Mouse (Mus musculus): ENCODE measurements at regions not wholly inside any gene's neighbourhood (a gene's known extent, or its start where the extent isn't known, plus 50 kb on each side); places are given as distances from the start of the nearest gene placed in this dataset.
"Not testable (repeated sequence)": the region's sequence is repeated elsewhere in the genome, so short reads cannot be mapped to it uniquely, and the experiment has no call there.

GRCm38 (mm10) chr10:15321480-15321879 is 603.5 kb upstream of the Gje1 start:
- ATAC-seq (replicated peaks; ENCODE audit: low FRiP score, poor library complexity, severe bottlenecking) = no peak

- no peak for ATAC-seq (replicated peaks; ENCODE audit: low FRiP score, poor library complexity, severe bottlenecking)
Measured at GRCm38 (mm10) chr10:15317017-15317607, 599.1 kb upstream of the Gje1 start.

GRCm38 (mm10) chr10:15310650-15311049 is 592.6 kb upstream of the Gje1 start:
- no peak for ATAC-seq (replicated peaks; ENCODE audit: low FRiP score, poor library complexity, severe bottlenecking)

- no peak for ATAC-seq (replicated peaks; ENCODE audit: low FRiP score, poor library complexity, severe bottlenecking)
Measured at GRCm38 (mm10) chr10:15305811-15306473, 587.9 kb upstream of the Gje1 start.

- ATAC-seq (replicated peaks; ENCODE audit: low FRiP score, poor library complexity, severe bottlenecking) = 0 out of 2 replicates have a peak, but pooled peaks have one; percentile 54
Measured at GRCm38 (mm10) chr10:15300199-15301085, 582.4 kb upstream of the Gje1 start.

GRCm38 (mm10) chr10:15299331-15300198 is 581.6 kb upstream of the Gje1 start:
- no peak for ATAC-seq (replicated peaks; ENCODE audit: low FRiP score, poor library complexity, severe bottlenecking)

- ATAC-seq (replicated peaks; ENCODE audit: low FRiP score, poor library complexity, severe bottlenecking) = no peak
Measured at GRCm38 (mm10) chr10:15297257-15297656, 579.2 kb upstream of the Gje1 start.

- ATAC-seq (replicated peaks; ENCODE audit: low FRiP score, poor library complexity, severe bottlenecking) = no peak
Measured at GRCm38 (mm10) chr10:15294125-15294524, 576.1 kb upstream of the Gje1 start.

- ATAC-seq (replicated peaks; ENCODE audit: low FRiP score, poor library complexity, severe bottlenecking) = not testable (repeated sequence)
Measured at GRCm38 (mm10) chr10:15263337-15263736, 545.3 kb upstream of the Gje1 start.

GRCm38 (mm10) chr10:15262282-15262681 is 544.3 kb upstream of the Gje1 start:
- not testable (repeated sequence) for ATAC-seq (replicated peaks; ENCODE audit: low FRiP score, poor library complexity, severe bottlenecking)

- ATAC-seq (replicated peaks; ENCODE audit: low FRiP score, poor library complexity, severe bottlenecking) = no peak
Measured at GRCm38 (mm10) chr10:15249402-15250086, 531.5 kb upstream of the Gje1 start.

GRCm38 (mm10) chr10:15248899-15249298 is 530.9 kb upstream of the Gje1 start:
- ATAC-seq (replicated peaks; ENCODE audit: low FRiP score, poor library complexity, severe bottlenecking) = no peak

- no peak for ATAC-seq (replicated peaks; ENCODE audit: low FRiP score, poor library complexity, severe bottlenecking)
Measured at GRCm38 (mm10) chr10:15244376-15245262, 526.6 kb upstream of the Gje1 start.

GRCm38 (mm10) chr10:15243460-15243859 is 525.4 kb upstream of the Gje1 start:
- ATAC-seq (replicated peaks; ENCODE audit: low FRiP score, poor library complexity, severe bottlenecking) = no peak

GRCm38 (mm10) chr10:15218883-15219282 is 500.9 kb upstream of the Gje1 start:
- ATAC-seq (replicated peaks; ENCODE audit: low FRiP score, poor library complexity, severe bottlenecking) = no peak

GRCm38 (mm10) chr10:15179585-15179984 is 461.6 kb upstream of the Gje1 start:
- ATAC-seq (replicated peaks; ENCODE audit: low FRiP score, poor library complexity, severe bottlenecking) = no peak

GRCm38 (mm10) chr10:15174421-15174820 is 456.4 kb upstream of the Gje1 start:
- ATAC-seq (replicated peaks; ENCODE audit: low FRiP score, poor library complexity, severe bottlenecking) = no peak

- ATAC-seq (replicated peaks; ENCODE audit: low FRiP score, poor library complexity, severe bottlenecking) = no peak
Measured at GRCm38 (mm10) chr10:15172558-15172957, 454.5 kb upstream of the Gje1 start.

All from erythroid progenitor cell, adult 5-6 weeks (primary cell).